Mouse (Mus musculus) fibroblast of lung, adult 2 months (primary cell): ENCODE measurements around the gene Dnajc11.

ENCODE experiments used
- DNase-seq: peaks from one replicate; pipeline ENCODE4 v3.0.0-alpha.2; 2011; ENCODE audit warnings: low read depth

Gene Dnajc11

GRCm38 (mm10) chr4:151933505-151934214 lies at the start of gene Dnajc11:
Gene Dnajc11, plus strand, starts transcription at chr4:151933691.
- peak; percentile 59 for DNase-seq

DNA sequence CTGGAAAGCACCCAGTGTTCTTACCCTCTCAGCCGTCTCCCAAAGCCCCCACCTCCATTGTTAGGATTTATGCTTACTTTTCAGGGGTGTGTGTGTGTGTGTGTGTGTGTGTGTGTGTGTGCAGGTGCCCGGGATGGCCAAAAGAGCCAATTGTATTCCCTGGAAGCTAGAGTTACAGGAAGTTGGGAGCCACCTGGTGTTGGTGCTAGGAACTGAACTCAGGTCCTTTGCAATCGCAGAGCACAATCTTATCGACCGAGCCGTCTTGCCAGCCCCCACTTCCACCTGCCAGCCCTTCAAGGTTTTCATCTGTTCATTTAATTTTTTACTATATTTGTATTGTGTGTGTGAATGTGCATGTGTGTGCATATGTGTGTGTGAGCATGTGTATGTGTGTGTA lies 40.2 kb upstream of the Dnajc11 start:
- DNase-seq: no peak

DNA sequence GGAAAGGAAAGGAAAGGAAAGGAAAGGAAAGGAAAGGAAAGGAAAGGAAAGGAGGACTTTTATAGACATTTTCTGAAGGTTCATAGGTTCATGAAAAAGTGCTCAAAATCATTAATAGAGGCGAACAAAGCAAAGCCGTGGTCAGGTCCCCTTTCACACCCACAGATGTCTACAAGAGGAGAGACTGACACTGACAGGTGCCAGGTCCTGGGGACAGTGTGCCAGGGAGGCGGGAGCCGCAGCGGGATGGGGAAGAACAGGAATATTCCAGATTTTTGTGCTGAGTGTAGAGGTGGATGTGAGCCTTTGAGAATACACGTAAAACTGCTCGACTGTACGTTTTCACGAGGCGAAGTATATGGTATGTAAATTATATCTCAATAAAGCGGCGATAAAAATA lies 38.6 kb upstream of the Dnajc11 start:
- DNase-seq: no peak

DNA sequence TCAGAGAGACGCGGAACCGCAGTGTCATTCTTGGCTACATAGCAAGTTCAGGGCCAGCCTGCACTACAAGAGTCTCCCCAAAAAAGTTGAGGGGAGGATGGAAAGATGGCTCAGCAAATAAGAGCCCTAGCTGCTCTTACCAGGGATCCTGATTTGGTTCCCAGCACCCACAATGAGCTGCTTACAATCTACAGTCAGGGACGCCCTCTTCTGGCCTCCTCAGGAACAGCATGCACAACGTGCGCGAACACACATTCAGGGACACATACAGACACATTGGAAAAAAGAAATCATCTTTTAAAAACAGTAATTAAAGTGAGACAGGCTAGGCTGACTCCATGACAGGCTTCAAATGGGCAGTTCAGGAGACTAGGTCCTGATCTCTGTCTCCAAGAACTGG lies 37.9 kb upstream of the Dnajc11 start:
- DNase-seq: no peak

GRCm38 (mm10) chr4:151897069-151897617 lies 36.3 kb upstream of the Dnajc11 start:
- no peak for DNase-seq

DNA sequence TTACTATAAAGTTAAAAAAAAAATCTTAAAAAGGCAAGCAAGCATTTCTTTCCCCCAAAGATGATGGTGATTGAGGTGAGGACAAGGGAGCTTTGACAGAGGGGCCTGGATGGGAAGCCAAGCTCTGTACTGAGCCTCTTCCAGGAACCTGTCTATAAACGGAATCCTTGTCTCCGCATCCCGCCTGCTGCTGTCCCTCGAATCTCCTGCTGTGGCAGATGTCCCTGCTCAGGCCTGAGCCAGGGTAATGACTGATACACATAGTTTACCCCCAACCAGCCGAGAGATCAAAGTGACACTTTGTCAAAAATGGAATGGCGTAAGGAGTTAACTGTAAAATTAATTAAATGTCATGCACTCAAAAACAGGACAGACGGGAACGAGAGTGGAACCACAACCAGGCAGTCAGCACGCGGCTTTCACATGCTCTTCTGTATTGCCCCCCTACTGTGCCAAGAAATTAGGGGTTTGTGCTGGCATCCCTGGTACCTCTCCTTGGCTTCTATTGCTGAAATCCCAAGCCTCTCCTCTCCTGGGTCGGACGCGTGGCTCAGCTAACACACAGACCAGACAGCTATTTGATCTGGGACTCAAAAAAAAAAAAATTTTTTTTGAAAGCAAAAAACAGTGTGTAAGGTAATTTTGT lies 34.8 kb upstream of the Dnajc11 start:
- no peak for DNase-seq

- DNase-seq: no peak
Observed at GRCm38 (mm10) chr4:151899707-151900384, 33.6 kb upstream of the Dnajc11 start.

- no peak for DNase-seq
Observed at GRCm38 (mm10) chr4:151900735-151901134, 32.8 kb upstream of the Dnajc11 start.

DNA sequence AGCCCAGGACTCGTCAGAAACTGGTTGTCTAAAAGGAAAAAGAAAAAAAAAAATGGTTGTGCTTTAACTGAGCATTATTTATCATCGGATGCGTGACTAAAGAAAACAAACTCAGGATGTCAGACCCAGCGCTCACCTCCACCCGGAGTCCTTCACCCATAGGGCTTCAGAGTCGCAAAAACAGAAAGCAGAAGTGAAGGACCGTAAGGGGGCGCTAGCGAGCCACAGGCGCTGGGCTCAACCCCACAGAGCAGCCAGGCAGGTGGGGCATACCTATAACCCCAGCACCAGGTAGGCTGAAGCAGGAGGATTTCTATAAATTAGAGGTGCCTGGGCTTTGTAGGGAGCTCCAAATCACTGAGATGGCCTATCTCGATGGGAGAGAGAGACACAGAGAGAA lies 32.1 kb upstream of the Dnajc11 start:
- no peak for DNase-seq

GRCm38 (mm10) chr4:151902046-151902688 lies 31.3 kb upstream of the Dnajc11 start:
- DNase-seq: no peak

GRCm38 (mm10) chr4:151902689-151903241 lies 30.7 kb upstream of the Dnajc11 start:
- DNase-seq: no peak

GRCm38 (mm10) chr4:151904098-151904497 lies 29.4 kb upstream of the Dnajc11 start:
- DNase-seq: no peak

GRCm38 (mm10) chr4:151905621-151906020 lies 27.9 kb upstream of the Dnajc11 start:
- no peak for DNase-seq

DNA sequence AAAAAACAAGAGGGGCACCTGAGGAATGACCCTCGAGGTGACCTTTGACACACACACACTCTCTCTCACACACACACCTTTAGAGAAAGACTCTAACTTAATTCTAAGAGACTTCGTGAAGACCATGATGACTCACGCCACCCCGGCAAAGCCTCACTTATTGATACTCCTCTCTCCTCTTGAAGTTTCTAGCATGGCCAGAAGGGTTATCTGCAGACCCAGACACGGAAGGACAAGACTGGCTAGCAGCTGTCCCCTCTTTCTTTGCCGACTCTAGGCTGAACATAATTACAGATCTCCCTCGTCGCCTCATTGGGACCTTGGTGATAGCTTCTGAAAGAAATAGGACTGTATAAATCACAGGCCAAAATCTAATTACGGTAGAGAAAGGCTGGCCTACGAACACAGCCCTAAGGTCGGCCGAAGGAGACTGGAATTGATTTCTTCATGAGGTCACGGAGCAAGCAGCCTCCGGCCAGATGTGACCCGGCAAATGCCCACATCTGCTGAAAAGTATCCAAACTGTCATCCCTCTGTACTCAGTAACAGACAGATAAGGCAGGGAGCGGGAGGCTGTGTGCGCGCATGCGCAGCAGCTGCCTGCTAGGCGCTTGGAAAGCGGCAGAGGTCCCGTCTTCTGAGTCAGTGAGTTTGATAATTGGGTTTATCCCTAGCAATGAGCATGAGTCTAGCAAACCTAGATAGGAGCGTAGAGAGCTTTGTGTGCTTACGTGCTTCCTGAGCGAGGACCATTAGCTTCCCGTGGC lies 25.7 kb upstream of the Dnajc11 start:
- no peak for DNase-seq

DNA sequence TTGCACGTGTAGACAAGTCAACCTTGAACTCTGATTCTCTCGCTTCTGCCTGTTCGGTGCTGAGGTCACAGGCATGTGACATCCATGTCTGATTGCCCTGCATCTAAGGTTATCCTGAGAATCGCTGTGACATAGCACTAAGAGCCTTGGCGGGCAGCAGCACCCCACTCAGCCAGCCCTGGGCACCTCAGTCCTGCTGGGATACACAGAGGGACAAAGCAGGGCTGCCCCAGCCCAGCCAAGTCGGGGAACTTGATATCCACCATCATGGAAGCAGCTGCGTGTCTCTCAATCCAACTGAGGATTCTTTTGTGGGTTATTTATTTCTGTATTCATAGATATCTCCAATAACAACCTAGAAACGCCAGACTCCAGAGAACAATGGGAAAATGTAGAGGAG lies 24.7 kb upstream of the Dnajc11 start:
- DNase-seq: no peak

- no peak for DNase-seq
Observed at GRCm38 (mm10) chr4:151916271-151916670, 17.2 kb upstream of the Dnajc11 start.

GRCm38 (mm10) chr4:151919135-151919840 lies 14.2 kb upstream of the Dnajc11 start:
- DNase-seq: no peak

GRCm38 (mm10) chr4:151919900-151920643 lies 13.4 kb upstream of the Dnajc11 start:
- DNase-seq: no peak

DNA sequence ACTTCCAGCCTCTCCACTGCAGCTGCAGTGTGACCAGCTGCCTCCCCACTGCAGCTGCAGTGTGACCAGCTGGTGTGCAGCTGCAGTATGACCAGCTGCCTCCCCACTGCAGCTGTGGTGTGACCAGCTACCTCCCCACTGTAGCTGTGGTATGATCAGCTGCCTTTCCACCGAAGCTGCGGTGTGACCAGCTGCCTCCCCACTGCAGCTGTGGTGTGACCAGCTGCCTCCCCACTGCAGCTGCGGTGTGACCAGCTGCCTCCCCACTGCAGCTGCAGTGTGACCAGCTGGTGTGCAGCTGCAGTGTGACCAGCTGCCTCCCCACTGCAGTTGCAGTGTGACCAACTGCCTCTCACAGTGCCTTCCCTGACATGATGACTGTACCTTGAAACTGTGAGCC lies 11.4 kb upstream of the Dnajc11 start:
- no peak for DNase-seq
